In the genomic region with DNA sequence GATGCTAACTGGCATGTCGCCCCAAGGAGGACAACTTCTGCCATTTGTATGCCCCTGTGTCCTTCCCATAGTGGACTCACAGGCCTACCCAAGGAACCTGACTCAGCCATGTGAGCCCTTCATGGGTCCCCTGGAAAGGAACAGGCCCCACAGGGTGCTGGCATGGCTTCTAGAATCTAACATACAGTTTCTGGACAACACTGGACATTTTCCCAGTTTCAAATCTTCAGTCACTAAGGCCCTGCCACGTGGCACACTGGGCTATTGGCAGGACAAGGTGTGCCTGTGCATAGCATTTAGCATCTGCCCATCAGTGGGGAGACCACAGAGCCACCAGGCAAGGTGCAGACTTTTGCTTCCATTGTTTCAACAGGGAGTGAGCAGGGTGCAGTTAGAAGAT, we compare ENCODE assay signal across 15 mouse cellular contexts. TPM values are rescaled to one million over a fixed set of nuclear protein-coding genes. Genes with fewer than 3 reads are reported as not detected.
A peak's percentile ranks its signal among the peaks of the same experiment; 100 is the strongest.
DNase-seq lines count a peak whose midpoint lies in the region; ATAC-seq and TF ChIP-seq lines count a peak whose summit lies in the region.
"Had no signal": no experiment of that assay in that cellular context is flagged by ENCODE, and none has a peak within 500 bp of the region (broad histone marks: within the 10 kb centered on the region; RNA-seq: fewer than 3 reads in every experiment).

No protein-coding gene starts in this region.

- ATAC-seq in heart, embryonic 12.5 days (ENCODE audit: insufficient number of reproducible peaks, low FRiP score): no peak
- ATAC-seq in liver, embryonic 12.5 days: no peak
- ATAC-seq: intestine, embryonic 16.5 days; lung, postnatal 0 days had no signal

- H3K4me1 ChIP-seq in heart, embryonic 12.5 days (replicated peaks): peaks cover 35% of the 10 kb centered on the region
- H3K4me1 ChIP-seq in liver, adult 2 months (ENCODE audit: control insufficient read depth, insufficient read depth, low read length): peaks cover 26% of the 10 kb centered on the region
- peaks cover 3% of the 10 kb centered on the region for H3K4me1 ChIP-seq in liver, embryonic 12.5 days

- H3K27me3 ChIP-seq in heart, embryonic 12.5 days (replicated peaks): peaks cover 9% of the 10 kb centered on the region; the same call in 1 of the 2 replicates
- no peaks in the 10 kb centered on the region for H3K27me3 ChIP-seq in liver, adult 2 months (ENCODE audit: control insufficient read depth, insufficient read depth, low read length)
- H3K27me3 ChIP-seq in liver, embryonic 12.5 days (replicated peaks): 0 out of 2 replicates have a peak, but pooled peaks cover 10% of the 10 kb centered on the region

- H3K79me2 ChIP-seq in liver, adult 2 months (ENCODE audit: control insufficient read depth, insufficient read depth, low read length): no peaks in the 10 kb centered on the region

- H3K9me3 ChIP-seq in heart, embryonic 12.5 days (replicated peaks): no peaks in the 10 kb centered on the region
- no peaks in the 10 kb centered on the region for H3K9me3 ChIP-seq in liver, embryonic 12.5 days (replicated peaks)
- H3K9me3 ChIP-seq: heart, embryonic 13.5 days; kidney, embryonic 15.5 days had no signal

- H3K27ac ChIP-seq in heart, embryonic 12.5 days (ENCODE audit: poor library complexity, severe bottlenecking): no peak overlapping the region
- no peak overlapping the region for H3K27ac ChIP-seq in liver, adult 2 months (replicated peaks; ENCODE audit: insufficient read depth, low read depth, low read length)
- H3K27ac ChIP-seq in liver, embryonic 12.5 days: no peak overlapping the region

- H3K4me3 ChIP-seq in heart, embryonic 12.5 days: no peak overlapping the region
- no peak overlapping the region for H3K4me3 ChIP-seq in liver, adult 2 months (ENCODE audit: insufficient read depth, low read depth, low read length)
- no peak overlapping the region for H3K4me3 ChIP-seq in liver, embryonic 12.5 days
- H3K4me3 ChIP-seq: erythroblast, embryonic 14.5 days; heart, embryonic 13.5 days; kidney, embryonic 15.5 days had no signal

- no peak overlapping the region for H3K9ac ChIP-seq in heart, embryonic 12.5 days
- H3K9ac ChIP-seq in liver, adult 2 months (ENCODE audit: low read depth, low read length): no peak overlapping the region
- H3K9ac ChIP-seq in liver, embryonic 12.5 days: no peak overlapping the region
- H3K9ac ChIP-seq: kidney, embryonic 15.5 days had no signal

- peak; percentile 52 for DNase-seq in cerebellum, adult 9-10 months
- DNase-seq in cerebellum, postnatal 4 days (ENCODE audit: low spot score in 2 of 2): no peak
- DNase-seq in heart, postnatal 4 days: peak; percentile 4
- DNase-seq in liver, adult 2 months (ENCODE audit: extremely low read depth, low read depth, low spot score): peak; percentile 49
- DNase-seq in spleen, postnatal 36 days (ENCODE audit: low spot score in 2 of 2): no peak
- DNase-seq: cerebellum, postnatal 36 days; heart, postnatal 36 days; thymus, postnatal 36 days had no signal

- 79% methylated on average over 2 of the region's 2 CpGs for WGBS in heart, embryonic 12.5 days
- WGBS in liver, adult 2 months: 65% methylated on average over 2 of the region's 2 CpGs
- 82% methylated on average over 2 of the region's 2 CpGs for WGBS in liver, embryonic 12.5 days (ENCODE audit: insufficient replicate concordance)

- peaks cover 25% of the 10 kb centered on the region for H3K36me3 ChIP-seq in heart, embryonic 12.5 days
- peaks cover 17% of the 10 kb centered on the region; the same call in 1 of the 2 replicates for H3K36me3 ChIP-seq in liver, adult 2 months (ENCODE audit: control insufficient read depth, insufficient read depth, low read length)
- peaks cover 31% of the 10 kb centered on the region for H3K36me3 ChIP-seq in liver, embryonic 12.5 days

- H3K4me2 ChIP-seq in heart, embryonic 12.5 days: no peak overlapping the region
- no peak overlapping the region for H3K4me2 ChIP-seq in liver, embryonic 12.5 days
- H3K4me2 ChIP-seq: kidney, embryonic 15.5 days had no signal

- no peak for TF ChIP-seq CTCF in liver, adult 2 months (IDR thresholded peaks at IDR 0.05; ENCODE audit: low read depth, low read length)

- no peak for TF ChIP-seq POLR2A in liver, adult 2 months (IDR thresholded peaks at IDR 0.05; ENCODE audit: extremely low read depth, insufficient read depth, low read length)

RNA-seq across cellular contexts. Expression of gene Spsb1, which starts 24.0 kb away (rescaled TPM):
- 10 to 100 TPM; 26.2 to 26.7 TPM for total RNA-seq in heart, postnatal 4 days (2021)
- 5.4 and 5.7 TPM in 2 replicates for polyA plus RNA-seq in heart, embryonic 12.5 days (2016; fragmentation: Nextera tagmentation; extraction: Ambion mirVana)
- total RNA-seq in liver, adult 2 months (2014; rRNA removed): 0.54 and 0.92 TPM in 2 replicates
- 0.91 and 1.3 TPM in 2 replicates for polyA plus RNA-seq in liver, adult 2 months (2012; rRNA removed)
- 0.97 and 1.5 TPM in 2 replicates for polyA plus RNA-seq in liver, embryonic 12.5 days (2016; fragmentation: Nextera tagmentation; extraction: Ambion mirVana)
- polyA plus RNA-seq: erythroblast, embryonic 14.5 days had no signal

RNA-seq across cellular contexts. Expression of gene H6pd, which starts 30.0 kb away (rescaled TPM):
- 10 to 100 TPM; 34.1 to 35.2 TPM for total RNA-seq in heart, postnatal 4 days (2021)
- 11.4 and 12.7 TPM in 2 replicates for polyA plus RNA-seq in heart, embryonic 12.5 days (2016; fragmentation: Nextera tagmentation; extraction: Ambion mirVana)
- 121 and 187 TPM in 2 replicates for total RNA-seq in liver, adult 2 months (2014; rRNA removed)
- polyA plus RNA-seq in liver, adult 2 months (2012; rRNA removed): 183 and 205 TPM in 2 replicates
- polyA plus RNA-seq in liver, embryonic 12.5 days (2016; fragmentation: Nextera tagmentation; extraction: Ambion mirVana): 8.8 and 9.0 TPM in 2 replicates

Comparison
In these comparisons a context has a peak if more than half of its experiments do, and no peak if none do; other contexts are left out.
1. DNase-seq: peak in cerebellum, adult 9-10 months (single experiment), heart, postnatal 4 days (single experiment) and liver, adult 2 months (single experiment); none in cerebellum, postnatal 4 days (0 of 2) and spleen, postnatal 36 days (0 of 2).
2. RNA of gene H6pd, which starts 30.0 kb away (polyA plus RNA-seq): 183 to 205 TPM in liver, adult 2 months; 11.4 to 12.7 TPM in heart, embryonic 12.5 days and 8.8 to 9.0 TPM in liver, embryonic 12.5 days; every median in the first group is over 10 times any median in the second.